Mouse (Mus musculus) neural tube, embryonic 12.5 days (tissue): Measurements from ENCODE around the gene Fbxl19. TPM values are rescaled to one million over a fixed set of nuclear protein-coding genes. Genes with fewer than 3 reads are reported as not detected.

Experiments used
- ATAC-seq: fragments of 200-750 bp; cut with Nextera tagmentation; 2 replicates; pipeline ENCODE4 v1.8.0; 2017; ENCODE audit warnings: low read depth, mild to moderate bottlenecking, moderate TSS enrichment, moderate library complexity; ENCODE audit not compliant: low FRiP score
- H3K27ac ChIP-seq: fragments of 300-500 bp; sonication (generic); 2 replicates; pipeline ENCODE4 v1.5.1; 2016
- H3K27me3 ChIP-seq: fragments of 300-500 bp; sonication (generic); replicated peaks from 2 replicates; pipeline ENCODE4 v1.6.1; 2016; ENCODE audit warnings: mild to moderate bottlenecking
- H3K36me3 ChIP-seq: fragments of 300-500 bp; sonication (generic); 2 replicates; pipeline ENCODE4 v1.6.1; 2016; ENCODE audit warnings: mild to moderate bottlenecking
- H3K4me1 ChIP-seq: fragments of 300-500 bp; sonication (generic); 2 replicates; pipeline ENCODE4 v1.6.1; 2016
- H3K4me2 ChIP-seq: fragments of 300-500 bp; sonication (generic); replicated peaks from 2 replicates; pipeline ENCODE4 v1.6.1; 2016; ENCODE audit warnings: mild to moderate bottlenecking
- H3K4me3 ChIP-seq: fragments of 300-500 bp; sonication (generic); 2 replicates; pipeline ENCODE4 v1.5.1; 2016
- H3K9ac ChIP-seq: fragments of 300-500 bp; sonication (generic); 2 replicates; pipeline ENCODE4 v1.6.1; 2016; ENCODE audit warnings: mild to moderate bottlenecking
- H3K9me3 ChIP-seq: fragments of 300-500 bp; sonication (generic); 2 replicates; pipeline ENCODE4 v1.6.1; 2016; ENCODE audit warnings: mild to moderate bottlenecking
- WGBS: fragments of 180-500 bp; shearing (Covaris S2); methylation state at CpG from one replicate; pipeline ENCODE4 v1.1.7; 2016; 5-methylcytosine and 5-hydroxymethylcytosine counted together
- polyA plus RNA-seq: library from polyadenylated mRNA; unstranded; fragments of >200 nt; fragmentation: Nextera tagmentation; extraction: Ambion mirVana; gene quantifications from 2 replicates; pipeline ENCODE4 v1.2.1, GENCODE M21; 2016

Fbxl19 gene
- polyA plus RNA-seq, 1 experiment from 2014 or later, result 10.2 TPM

DNA sequence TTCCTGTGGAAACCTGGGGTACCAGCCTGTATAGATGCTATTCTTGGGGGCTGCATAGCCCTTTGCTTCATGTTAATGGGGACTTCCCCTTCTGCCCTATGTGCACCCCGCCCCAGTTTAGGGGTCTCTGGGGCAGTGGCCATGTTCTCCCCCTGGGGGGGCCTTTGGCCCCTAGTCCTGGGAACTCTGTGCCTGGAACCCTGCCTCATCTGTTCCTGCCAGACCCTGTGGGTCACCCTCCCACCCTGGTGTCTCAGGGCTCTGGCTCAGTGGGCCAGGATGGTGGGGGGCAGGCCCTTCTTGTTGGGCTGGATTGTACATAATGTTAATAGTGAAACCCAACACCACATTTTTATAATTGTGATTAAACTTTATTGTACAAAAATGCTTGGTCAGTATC lies 55.4 kb downstream of the Fbxl19 start:
- ATAC-seq, result no peak
- Histone ChIP-seq H3K4me1 (no peaks in the 10 kb centered on the region), H3K4me3 (no peak overlapping the region), H3K36me3 (peaks cover 70% of the 10 kb centered on the region), H3K9me3 (no peaks in the 10 kb centered on the region), H3K27me3 (no peaks in the 10 kb centered on the region), H3K4me2 (no peak overlapping the region), H3K27ac (no peak overlapping the region), H3K9ac (no peak overlapping the region)
- 96% methylated on average over 1 of the region's 1 CpGs for WGBS

- no peak within 1 kb of the TSS for H3K27ac ChIP-seq
- WGBS, result 38% methylated on average over 6 of the region's 6 CpGs
- H3K9ac ChIP-seq, result no peak within 1 kb of the TSS
- H3K4me1 ChIP-seq, result no peaks in the 10 kb centered on the region
- H3K27me3 ChIP-seq, result no peaks in the 10 kb centered on the region
- no peak within 1 kb of the TSS for H3K4me3 ChIP-seq
- ATAC-seq, result peak; percentile 71
- no peaks in the 10 kb centered on the region for H3K9me3 ChIP-seq
- H3K4me2 ChIP-seq, result peak within 1 kb of the TSS; percentile 39
- peaks cover 64% of the 10 kb centered on the region for H3K36me3 ChIP-seq
Observed at GRCm38 (mm10) chr7:127800435-127801009, 56.2 kb downstream of the Fbxl19 start, which contains the start of gene Hsd3b7. Gene Hsd3b7, plus strand, starts transcription at chr7:127800604.

DNA sequence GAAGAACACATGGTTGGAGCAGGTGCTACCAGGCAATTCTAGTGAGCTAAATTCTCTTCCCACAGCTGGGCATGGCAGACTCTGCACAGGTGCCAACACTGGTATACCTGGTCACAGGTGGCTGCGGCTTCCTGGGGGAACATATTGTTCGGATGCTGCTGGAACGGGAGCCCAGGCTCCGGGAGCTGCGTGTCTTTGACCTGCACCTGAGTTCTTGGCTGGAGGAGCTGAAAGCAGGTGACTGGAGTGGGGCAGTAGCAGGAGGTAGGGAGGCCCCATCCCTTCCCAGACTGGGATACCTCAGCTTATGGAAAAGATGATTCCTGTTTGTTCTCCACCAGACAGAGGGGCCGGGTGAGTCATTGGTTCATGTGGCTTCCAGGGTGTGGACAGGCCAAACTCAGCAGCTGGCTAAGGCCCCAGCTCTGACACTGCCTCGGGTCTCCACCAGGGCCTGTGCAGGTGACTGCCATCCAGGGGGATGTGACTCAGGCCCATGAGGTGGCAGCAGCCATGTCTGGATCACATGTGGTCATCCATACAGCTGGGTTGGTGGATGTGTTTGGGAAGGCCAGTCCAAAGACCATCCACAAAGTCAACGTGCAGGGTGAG lies 56.8 kb downstream of the Fbxl19 start:
- WGBS, result 90% methylated on average over 8 of the region's 8 CpGs
- Histone ChIP-seq H3K9ac (no peak overlapping the region), H3K4me1 (no peaks in the 10 kb centered on the region), H3K9me3 (no peaks in the 10 kb centered on the region), H3K27me3 (no peaks in the 10 kb centered on the region), H3K4me2 (0 out of 2 replicates have a peak overlapping the region, but pooled peaks have one; percentile 39), H3K36me3 (peaks cover 58% of the 10 kb centered on the region), H3K4me3 (no peak overlapping the region), H3K27ac (no peak overlapping the region)
- ATAC-seq, result no peak

DNA sequence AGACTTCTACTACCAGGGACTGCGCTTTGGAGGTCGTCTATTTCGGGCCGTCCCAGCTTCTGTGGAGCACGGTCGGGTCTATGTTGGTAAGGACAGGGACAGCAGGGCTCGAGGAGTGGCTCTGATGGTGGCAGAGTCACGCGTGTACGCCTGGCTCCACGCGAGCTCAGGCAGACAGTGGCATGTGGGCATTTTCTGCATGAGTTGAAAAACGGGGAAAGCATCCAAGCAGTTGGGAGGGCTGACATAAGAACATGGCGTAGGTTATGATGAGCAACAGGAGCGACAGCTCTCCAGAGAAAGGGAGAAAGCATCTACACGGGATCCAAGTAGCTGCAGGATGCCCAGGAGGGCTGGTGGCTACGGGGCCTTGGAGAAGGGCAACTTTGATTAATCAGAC lies 58.0 kb downstream of the Fbxl19 start:
- Histone ChIP-seq H3K9ac (0 out of 2 replicates have a peak overlapping the region, but pooled peaks have one; percentile 8), H3K4me3 (no peak overlapping the region), H3K27me3 (no peaks in the 10 kb centered on the region), H3K27ac (no peak overlapping the region), H3K4me2 (no peak overlapping the region), H3K4me1 (no peaks in the 10 kb centered on the region), H3K36me3 (peaks cover 52% of the 10 kb centered on the region), H3K9me3 (no peaks in the 10 kb centered on the region)
- WGBS, result 92% methylated on average over 17 of the region's 17 CpGs
- no peak for ATAC-seq

DNA sequence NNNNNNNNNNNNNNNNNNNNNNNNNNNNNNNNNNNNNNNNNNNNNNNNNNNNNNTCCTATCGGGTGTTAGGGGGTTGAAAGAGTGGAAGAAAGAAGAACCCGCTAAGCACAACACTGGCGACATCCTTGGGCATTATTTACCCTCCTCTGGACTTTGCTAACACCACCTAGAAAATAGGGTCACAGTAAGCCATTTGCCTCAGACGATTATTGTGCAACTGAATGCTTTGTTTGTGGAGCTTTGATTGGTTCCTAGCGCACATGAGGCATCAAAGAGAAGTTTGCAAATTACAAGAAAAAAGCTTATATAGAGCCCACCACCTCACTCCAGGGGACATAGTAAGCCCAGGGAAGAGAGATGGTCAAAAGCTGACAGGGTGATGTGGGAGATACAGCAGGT lies 64.5 kb downstream of the Fbxl19 start:
- H3K27me3 ChIP-seq, result no peaks in the 10 kb centered on the region
- 56% methylated on average over 5 of the region's 5 CpGs for WGBS
- H3K27ac ChIP-seq, result no peak overlapping the region
- H3K4me2 ChIP-seq, result no peak overlapping the region
- H3K4me1 ChIP-seq, result no peaks in the 10 kb centered on the region
- H3K36me3 ChIP-seq, result peaks cover 33% of the 10 kb centered on the region
- no peak for ATAC-seq
- H3K9ac ChIP-seq, result no peak overlapping the region
- H3K4me3 ChIP-seq, result no peak overlapping the region
- H3K9me3 ChIP-seq, result no peaks in the 10 kb centered on the region

DNA sequence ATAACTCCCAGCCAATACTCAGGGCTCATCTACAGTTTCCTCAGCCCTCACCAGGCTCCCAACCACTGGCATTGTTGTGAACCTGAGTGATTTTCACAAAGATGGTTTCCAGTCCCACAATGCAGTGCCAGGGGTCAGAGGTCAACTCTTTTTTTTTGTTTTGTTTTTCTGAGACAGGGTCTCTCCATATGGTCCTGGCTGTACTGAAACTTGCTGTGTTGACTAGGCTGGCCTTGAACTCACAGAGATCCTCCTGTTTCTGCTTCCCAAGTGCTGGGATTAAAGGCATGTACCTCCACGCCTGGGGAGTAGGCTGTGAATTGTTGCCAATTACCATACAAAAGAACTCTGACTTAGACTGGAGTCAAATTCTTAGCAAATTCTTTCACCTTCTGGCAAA lies 65.5 kb downstream of the Fbxl19 start:
- Histone ChIP-seq H3K27me3 (no peaks in the 10 kb centered on the region), H3K9ac (no peak overlapping the region), H3K4me2 (no peak overlapping the region), H3K36me3 (peaks cover 36% of the 10 kb centered on the region), H3K4me3 (no peak overlapping the region), H3K4me1 (no peaks in the 10 kb centered on the region), H3K9me3 (no peaks in the 10 kb centered on the region), H3K27ac (no peak overlapping the region)
- no peak for ATAC-seq
- 82% methylated on average over 1 of the region's 1 CpGs for WGBS

DNA sequence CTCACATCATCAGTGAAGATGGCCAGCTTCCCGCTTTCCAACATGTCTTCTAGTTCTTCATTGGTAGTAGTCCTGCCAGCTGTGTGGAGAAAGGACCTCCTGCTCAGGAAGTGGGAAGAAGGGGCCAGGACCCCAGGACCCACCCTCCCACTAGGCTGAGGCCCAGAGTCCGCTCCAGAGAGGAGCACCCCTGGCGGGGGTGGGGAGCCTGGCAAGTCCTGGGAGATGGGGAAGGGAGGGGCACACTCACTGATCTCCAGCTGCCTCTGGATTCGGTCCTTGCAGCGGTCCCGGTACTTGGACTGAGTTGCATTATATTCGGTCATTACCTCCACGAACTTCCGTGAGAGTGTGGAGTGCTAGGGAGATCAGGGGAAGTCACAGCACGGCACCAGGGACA lies 66.3 kb downstream of the Fbxl19 start:
- ATAC-seq, result no peak
- H3K27me3 ChIP-seq, result no peaks in the 10 kb centered on the region
- H3K36me3 ChIP-seq, result peaks cover 37% of the 10 kb centered on the region
- H3K4me1 ChIP-seq, result 0 out of 2 replicates have a peak, but pooled peaks cover under 1% of the 10 kb centered on the region
- no peak overlapping the region for H3K4me2 ChIP-seq
- no peak overlapping the region for H3K4me3 ChIP-seq
- 76% methylated on average over 10 of the region's 10 CpGs for WGBS
- no peak overlapping the region for H3K9ac ChIP-seq
- H3K27ac ChIP-seq, result no peak overlapping the region
- H3K9me3 ChIP-seq, result no peaks in the 10 kb centered on the region

DNA sequence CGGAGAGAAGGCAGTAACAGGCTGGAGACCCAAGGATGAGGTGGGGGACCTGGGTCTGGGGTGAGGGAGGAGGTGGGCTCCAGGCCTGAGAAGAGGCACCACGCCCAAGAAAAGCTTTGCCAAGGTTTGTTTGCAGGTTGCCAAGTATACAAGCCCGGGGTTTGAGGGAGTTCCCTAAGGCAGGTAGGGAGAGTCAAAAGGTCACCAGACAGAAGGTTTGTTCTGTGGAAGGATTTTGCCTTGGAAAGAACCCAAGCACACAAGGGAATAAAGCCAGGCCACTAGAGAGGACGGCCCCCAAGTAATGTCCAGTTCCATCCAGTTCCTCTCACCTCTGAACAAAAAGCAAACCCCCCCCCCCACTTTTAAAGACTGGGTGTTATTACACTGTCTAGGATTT lies 66.9 kb downstream of the Fbxl19 start:
- ATAC-seq, result no peak
- WGBS, result 76% methylated on average over 4 of the region's 4 CpGs

DNA sequence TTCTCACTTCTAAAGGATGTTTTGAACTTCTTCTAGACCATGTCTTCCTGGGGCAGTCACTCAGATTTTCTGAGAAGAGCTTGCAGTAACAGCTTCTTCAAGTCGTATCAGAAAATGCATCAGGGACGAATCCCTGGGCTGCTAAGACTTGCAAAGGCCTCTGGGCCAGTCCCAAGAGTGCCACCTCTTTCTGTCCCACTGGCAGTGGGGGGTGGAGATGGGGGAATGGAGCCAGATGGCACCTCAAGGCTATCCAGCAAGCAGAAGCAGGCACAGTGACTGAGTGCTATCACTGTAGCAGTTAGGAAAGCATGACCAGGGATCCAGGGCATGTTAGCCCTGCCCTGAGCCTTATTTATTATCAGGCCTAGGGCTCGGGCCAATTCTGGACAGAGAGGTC lies 67.9 kb downstream of the Fbxl19 start:
- H3K4me3 ChIP-seq, result no peak overlapping the region
- H3K9ac ChIP-seq, result no peak overlapping the region
- no peaks in the 10 kb centered on the region for H3K9me3 ChIP-seq
- WGBS, result 83% methylated on average over 3 of the region's 3 CpGs
- ATAC-seq, result no peak
- no peak overlapping the region for H3K27ac ChIP-seq
- H3K4me1 ChIP-seq, result peaks cover 7% of the 10 kb centered on the region; the same call in 1 of the 2 replicates
- no peak overlapping the region for H3K4me2 ChIP-seq
- H3K36me3 ChIP-seq, result peaks cover 32% of the 10 kb centered on the region
- H3K27me3 ChIP-seq, result no peaks in the 10 kb centered on the region

More for the DNA sequence above, 66.9 kb downstream of the Fbxl19 start:
- Histone ChIP-seq H3K4me2 (no peak overlapping the region), H3K4me3 (no peak overlapping the region), H3K4me1 (peaks cover 6% of the 10 kb centered on the region; the same call in 1 of the 2 replicates), H3K9me3 (no peaks in the 10 kb centered on the region), H3K9ac (no peak overlapping the region), H3K27me3 (no peaks in the 10 kb centered on the region), H3K27ac (no peak overlapping the region), H3K36me3 (peaks cover 37% of the 10 kb centered on the region)

GRCm38 (mm10) chr7:127813821-127814220 lies 69.5 kb downstream of the Fbxl19 start:
- Histone ChIP-seq H3K27me3 (no peaks in the 10 kb centered on the region), H3K9ac (no peak overlapping the region), H3K4me2 (no peak overlapping the region), H3K27ac (no peak overlapping the region), H3K4me1 (peaks cover 7% of the 10 kb centered on the region; the same call in 1 of the 2 replicates), H3K9me3 (no peaks in the 10 kb centered on the region), H3K4me3 (no peak overlapping the region), H3K36me3 (peaks cover 30% of the 10 kb centered on the region)
- ATAC-seq, result no peak
- 80% methylated on average over 4 of the region's 4 CpGs for WGBS

DNA sequence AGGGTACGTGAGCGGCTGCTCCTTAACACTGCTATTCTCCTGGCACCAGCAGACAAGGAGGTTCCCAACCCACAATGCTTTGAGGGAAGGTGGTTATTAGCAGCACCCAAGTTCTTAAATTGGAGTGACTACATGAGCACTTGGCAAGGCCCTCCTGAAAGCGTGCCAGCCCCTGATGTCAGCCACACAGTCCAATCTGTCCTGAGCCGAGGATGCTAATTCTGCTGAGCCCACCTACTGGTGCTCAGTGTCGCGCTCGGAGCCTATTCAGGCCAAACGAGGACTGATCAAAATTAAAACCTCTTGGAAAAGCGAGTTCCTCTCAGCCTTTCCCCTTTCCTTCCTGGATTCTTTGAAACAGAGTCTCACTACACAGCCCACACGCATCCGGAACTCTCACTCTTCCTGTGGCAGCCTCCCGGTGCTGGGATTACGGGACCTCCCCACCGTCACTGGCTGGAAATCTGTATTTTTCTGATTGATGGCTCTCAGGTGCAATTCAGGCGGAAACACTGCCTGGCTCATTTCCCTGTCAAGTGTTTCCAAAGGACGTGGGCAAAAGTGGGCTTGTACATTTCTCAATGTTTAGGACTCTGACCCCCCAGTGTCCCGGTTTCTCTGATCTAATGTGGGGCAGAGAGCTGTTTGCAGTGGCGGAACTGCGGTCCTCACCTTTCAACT lies 70.0 kb downstream of the Fbxl19 start:
- no peak for ATAC-seq
- peaks cover 7% of the 10 kb centered on the region; the same call in 1 of the 2 replicates for H3K4me1 ChIP-seq
- no peak overlapping the region for H3K4me3 ChIP-seq
- H3K9me3 ChIP-seq, result no peaks in the 10 kb centered on the region
- no peak overlapping the region for H3K9ac ChIP-seq
- no peak overlapping the region for H3K27ac ChIP-seq
- no peak overlapping the region for H3K4me2 ChIP-seq
- H3K27me3 ChIP-seq, result no peaks in the 10 kb centered on the region
- peaks cover 30% of the 10 kb centered on the region for H3K36me3 ChIP-seq
- 85% methylated on average over 19 of the region's 19 CpGs for WGBS

DNA sequence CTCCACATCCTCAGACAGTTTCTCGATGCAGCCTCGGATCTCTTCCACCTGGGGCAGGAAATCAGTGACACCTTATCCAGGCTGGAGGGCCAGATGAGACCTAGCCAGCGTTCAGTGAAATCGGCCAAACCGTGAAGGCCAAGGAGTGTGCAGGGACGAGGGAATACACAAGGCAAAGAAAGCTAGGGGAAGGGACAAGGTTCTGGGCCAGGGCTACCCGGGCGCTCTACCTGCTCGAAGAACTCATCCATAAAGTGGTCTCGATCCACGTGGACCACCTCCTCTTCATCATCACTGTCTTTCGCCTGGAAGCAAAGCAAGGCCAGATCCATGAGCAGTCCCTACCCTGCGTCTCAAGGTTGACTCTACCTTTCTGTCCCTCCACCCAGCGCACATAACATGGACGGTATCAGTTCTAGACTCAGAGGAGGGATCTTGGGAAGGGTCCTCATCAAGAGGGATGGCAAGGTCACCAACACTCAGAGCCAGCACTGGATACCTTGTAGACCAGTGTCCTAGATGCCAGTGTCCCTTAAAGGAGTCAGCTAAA lies 70.8 kb downstream of the Fbxl19 start:
- no peak overlapping the region for H3K4me2 ChIP-seq
- H3K4me3 ChIP-seq, result no peak overlapping the region
- peaks cover 7% of the 10 kb centered on the region; the same call in 1 of the 2 replicates for H3K4me1 ChIP-seq
- no peaks in the 10 kb centered on the region for H3K9me3 ChIP-seq
- no peak overlapping the region for H3K27ac ChIP-seq
- ATAC-seq, result no peak
- H3K36me3 ChIP-seq, result peaks cover 30% of the 10 kb centered on the region
- H3K27me3 ChIP-seq, result no peaks in the 10 kb centered on the region
- WGBS, result 91% methylated on average over 15 of the region's 15 CpGs
- no peak overlapping the region for H3K9ac ChIP-seq
